Mouse (Mus musculus): Measurements from ENCODE around the gene Pomt2. TPM values are rescaled to one million over a fixed set of nuclear protein-coding genes. Genes with fewer than 3 reads are reported as not detected.

The Pomt2 gene
- total RNA-seq, 2 experiments from 2014 or later = 20.1 to 20.3 TPM

Other genes starting within 250 kb of the Pomt2 start
- gene Cipc, start 200.9 kb downstream of the Pomt2 start, total RNA-seq (2021) = 10 to 100 TPM; 55.2 to 58.1 TPM
- gene Zdhhc22, start 157.5 kb downstream of the Pomt2 start, total RNA-seq (2021) = 10 to 100 TPM; 14.0 to 16.8 TPM
- 10 to 100 TPM; 28.4 to 28.8 TPM for gene Tmem63c, start 126.6 kb downstream of the Pomt2 start, total RNA-seq (2021)
- gene Ngb, start 45.4 kb downstream of the Pomt2 start, total RNA-seq (2021) = 1 to 10 TPM; 2.9 to 3.7 TPM
- 10 to 100 TPM; 53.2 to 54.2 TPM for gene Gstz1, start 803 bp downstream of the Pomt2 start, total RNA-seq (2021)
- gene Samd15, start 51.8 kb upstream of the Pomt2 start, total RNA-seq (2021) = 1 to 10 TPM; 2.3 to 3.1 TPM
- gene Tmed8, start 52.5 kb upstream of the Pomt2 start, total RNA-seq (2021) = 10 to 100 TPM; 26.8 to 27.5 TPM
- 1 to 10 TPM; 1.1 to 1.5 TPM for gene Noxred1, start 90.8 kb upstream of the Pomt2 start, total RNA-seq (2021)
- gene Vipas39, start 118.3 kb upstream of the Pomt2 start, total RNA-seq (2021) = 10 to 100 TPM; 54.9 to 61.5 TPM
- gene Ahsa1, start 118.5 kb upstream of the Pomt2 start, total RNA-seq (2021) = 100 to 1,000 TPM; 151 to 153 TPM
- gene Ism2, start 151.7 kb upstream of the Pomt2 start, total RNA-seq (2021) = under 1 TPM; 0.55 to 0.62 TPM
- gene Sptlc2, start 240.4 kb upstream of the Pomt2 start, total RNA-seq (2021) = 10 to 100 TPM; 66.3 to 67.3 TPM